Mouse (Mus musculus): ENCODE results near the gene Plxnd1.

DNA sequence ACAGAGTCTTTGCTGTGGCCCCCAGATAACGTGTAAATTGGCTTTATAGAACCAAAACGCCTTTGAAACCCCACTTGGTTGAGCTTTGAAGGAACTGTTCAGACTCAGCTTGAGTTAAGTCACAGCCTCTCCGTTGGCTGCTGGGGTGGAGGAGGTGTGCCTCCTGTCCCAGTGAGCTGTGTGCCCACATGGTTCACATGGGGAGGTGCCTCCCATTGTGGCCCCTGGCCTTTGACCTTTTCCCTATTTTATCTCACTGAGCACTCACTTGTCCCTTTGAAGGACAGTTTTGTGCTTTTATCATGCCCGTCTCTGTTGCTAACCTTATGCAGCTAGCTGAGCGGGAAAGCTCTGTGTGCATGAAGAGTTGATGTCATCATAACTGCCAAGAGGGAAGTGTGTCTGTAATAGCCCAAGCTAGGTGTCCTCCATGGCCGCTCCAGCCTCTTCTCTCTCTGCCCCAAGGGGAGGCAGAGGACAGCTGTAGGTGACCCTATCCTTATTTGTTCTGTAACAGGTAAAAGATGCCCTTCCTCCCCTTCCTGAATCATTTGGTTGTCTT is 86.3 kb downstream of the Plxnd1 start:
- TF ChIP-seq CTCF (IDR thresholded peaks at IDR 0.05; ENCODE audit: control insufficient read depth, insufficient read depth, insufficient replicate concordance, low read depth, low read length) (no peak), POLR2A (IDR thresholded peaks at IDR 0.05; ENCODE audit: control insufficient read depth, low read depth, low read length) (no peak)

All from testis, adult 2 months (tissue).